Mouse (Mus musculus) small intestine, adult 2 months (tissue): ENCODE measurements around the gene Taf9b.

Experiments
- CTCF ChIP-seq: fragments of 200-500 bp; IDR thresholded peaks from 2 replicates; pipeline ENCODE4 v1.5.1; 2012; ENCODE audit warnings: low read depth, mild to moderate bottlenecking, control low read depth, inconsistent platforms, low read length, moderate library complexity, mixed read lengths; ENCODE audit not compliant: insufficient replicate concordance, insufficient read length; ENCODE audit errors: extremely low read depth
- POLR2A ChIP-seq: fragments of 200-500 bp; IDR thresholded peaks from 2 replicates; pipeline ENCODE4 v1.6.1; 2012; ENCODE audit warnings: low read depth, mild to moderate bottlenecking, control low read depth, inconsistent platforms, low read length, moderate library complexity

DNA sequence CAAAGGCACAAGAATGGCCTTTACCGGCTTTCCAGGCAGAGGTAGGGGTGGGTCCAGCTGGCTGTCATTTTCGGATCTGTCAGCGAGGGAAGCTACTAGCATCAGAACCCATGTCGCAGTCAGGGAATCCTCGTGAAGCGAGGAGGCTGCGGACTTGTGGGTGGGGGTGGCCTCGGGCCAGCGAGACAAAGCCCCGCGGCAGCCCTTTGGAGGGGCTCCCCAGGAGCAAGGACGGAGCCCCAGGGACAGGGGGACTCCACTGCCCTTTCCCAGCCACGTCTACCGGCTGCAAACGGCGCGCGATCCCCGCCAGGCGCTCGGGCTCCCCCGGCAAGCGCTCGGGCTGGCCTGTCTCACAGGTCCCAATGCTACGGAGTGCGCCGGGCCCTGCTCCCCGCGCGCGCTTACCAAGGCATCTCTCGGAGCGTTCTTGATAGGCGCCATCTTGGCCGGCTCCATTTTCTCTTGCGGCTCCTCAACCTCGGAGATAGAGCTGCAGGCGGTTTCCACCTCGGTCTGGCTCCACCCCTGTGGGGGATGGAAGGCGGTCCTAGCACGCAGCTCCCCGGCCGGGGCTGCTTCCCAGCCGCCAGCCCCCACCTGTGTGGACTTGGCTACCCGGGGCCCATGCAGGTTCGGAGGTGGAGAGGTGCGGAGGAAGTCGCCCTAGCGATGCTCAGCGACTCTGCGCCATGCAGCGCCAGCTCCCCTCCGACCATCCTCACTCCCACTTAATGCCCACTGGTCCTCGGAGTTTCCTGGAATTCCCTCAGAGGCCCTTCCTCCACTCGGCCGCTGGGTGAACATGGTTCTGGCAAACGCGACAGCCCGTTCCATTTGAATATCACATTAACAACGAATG, 1.6 kb downstream of the Taf9b start:
- TF ChIP-seq CTCF = no peak
- TF ChIP-seq POLR2A = peak; percentile 16; the same call in 1 of the 2 replicates
